Mouse (Mus musculus): ENCODE measurements around the gene Ntng2.

GRCm38 (mm10) chr2:29262436-29262915 lies 9.7 kb upstream of the Ntng2 start:
- no peak for TF ChIP-seq CTCF (IDR thresholded peaks at IDR 0.05; ENCODE audit: extremely low read depth, insufficient read length, insufficient replicate concordance, low read depth, low read length)
- no peak for TF ChIP-seq POLR2A (IDR thresholded peaks at IDR 0.05; ENCODE audit: low read depth, low read length)
